Mouse (Mus musculus): ENCODE data around the gene Atp7b. TPM values are rescaled to one million over a fixed set of nuclear protein-coding genes. Genes with fewer than 3 reads are reported as not detected.

Atp7b gene
- total and polyA plus RNA-seq, 2 experiments from 2014 or later, result 2.4 to 6.3 TPM

DNA sequence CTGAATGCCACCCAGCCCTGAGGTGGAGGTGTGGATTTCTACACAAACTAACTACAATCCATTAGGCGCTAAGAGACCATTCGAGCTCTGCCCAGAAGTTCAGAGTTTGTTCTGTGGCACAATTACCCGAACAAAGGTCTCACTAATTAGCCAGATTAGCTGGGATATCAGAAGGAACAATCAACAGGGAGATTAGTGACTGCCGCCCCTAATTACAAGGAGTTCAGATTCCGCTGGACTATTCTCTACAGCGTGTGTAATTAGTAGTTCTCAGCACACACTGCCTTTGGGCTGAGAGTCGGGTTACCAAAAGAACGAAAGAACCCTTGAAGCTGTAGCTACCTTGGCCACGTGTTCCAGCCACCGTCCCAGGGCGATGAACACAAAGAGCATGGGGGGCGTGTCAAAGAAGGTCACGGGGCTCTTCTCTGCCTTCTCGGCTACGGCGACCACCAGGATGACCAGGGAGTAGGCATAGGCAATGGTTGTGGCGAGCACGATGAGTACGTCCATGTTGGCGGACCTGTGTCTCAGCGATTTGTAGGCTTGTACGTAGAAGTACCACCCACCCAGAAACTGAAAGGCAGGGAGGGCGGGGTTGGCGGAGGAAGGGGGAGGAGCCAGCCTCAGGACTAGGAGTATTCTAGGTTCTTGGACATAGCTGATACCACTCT lies 46.9 kb downstream of the Atp7b start:
- DNase-seq (ENCODE audit: low spot score), result no peak
- Histone ChIP-seq H3K27ac (no peak overlapping the region), H3K27me3 (ENCODE audit: insufficient read depth, low read length) (no peaks in the 10 kb centered on the region), H3K36me3 (ENCODE audit: insufficient read depth, low read length) (no peaks in the 10 kb centered on the region), H3K9ac (replicated peaks; ENCODE audit: low read length) (no peak overlapping the region), H3K9me3 (ENCODE audit: low read length) (no peaks in the 10 kb centered on the region), H3K4me2 (ENCODE audit: low read depth, low read length) (no peak overlapping the region), H3K4me1 (ENCODE audit: insufficient read depth, low read length) (no peaks in the 10 kb centered on the region), H3K4me3 (ENCODE audit: low read length) (no peak overlapping the region)
- ATAC-seq, result no peak
- no peak for TF ChIP-seq CTCF (IDR thresholded peaks at IDR 0.05; ENCODE audit: low read depth)
- WGBS, result 82% methylated on average over 24 of the region's 24 CpGs

GRCm38 (mm10) chr8:22009403-22009802 lies 50.7 kb downstream of the Atp7b start:
- no peak overlapping the region for H3K27ac ChIP-seq
- H3K9me3 ChIP-seq (ENCODE audit: low read length), result no peaks in the 10 kb centered on the region
- no peaks in the 10 kb centered on the region for H3K4me1 ChIP-seq (ENCODE audit: insufficient read depth, low read length)
- DNase-seq (ENCODE audit: low spot score) (no peak), ATAC-seq (no peak)
- no peak overlapping the region for H3K9ac ChIP-seq (replicated peaks; ENCODE audit: low read length)
- H3K27me3 ChIP-seq (ENCODE audit: insufficient read depth, low read length), result no peaks in the 10 kb centered on the region
- no peaks in the 10 kb centered on the region for H3K36me3 ChIP-seq (ENCODE audit: insufficient read depth, low read length)
- H3K4me3 ChIP-seq (ENCODE audit: low read length), result no peak overlapping the region
- no peak overlapping the region for H3K4me2 ChIP-seq (ENCODE audit: low read depth, low read length)
- WGBS, result 51% methylated on average over 3 of the region's 3 CpGs
- no peak for TF ChIP-seq CTCF (IDR thresholded peaks at IDR 0.05; ENCODE audit: low read depth)

DNA sequence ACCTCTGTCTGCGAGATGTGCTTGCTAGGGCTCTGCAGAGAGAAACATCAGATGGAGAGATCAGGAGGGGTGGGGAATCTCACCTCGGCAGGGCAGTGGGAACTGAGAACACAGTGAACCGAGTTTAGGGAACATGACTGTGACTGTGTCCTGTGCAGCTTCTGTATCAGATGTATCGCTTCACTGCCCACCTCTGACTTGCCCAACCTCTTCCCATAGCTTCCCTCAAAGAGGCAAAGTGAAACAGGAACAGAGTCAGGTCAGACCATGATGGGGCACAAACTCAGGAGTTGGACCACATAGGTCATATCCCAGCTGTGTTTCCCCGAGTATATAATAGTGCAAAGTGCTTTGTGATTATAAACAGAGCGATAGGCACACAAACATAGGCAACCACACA lies 53.7 kb downstream of the Atp7b start:
- ATAC-seq, result no peak
- WGBS, result 84% methylated on average over 6 of the region's 6 CpGs

GRCm38 (mm10) chr8:22004750-22005522 lies 55.2 kb downstream of the Atp7b start:
- H3K27me3 ChIP-seq (ENCODE audit: insufficient read depth, low read length), result no peaks in the 10 kb centered on the region
- no peak overlapping the region for H3K4me3 ChIP-seq (ENCODE audit: low read length)
- no peak for TF ChIP-seq CTCF (IDR thresholded peaks at IDR 0.05; ENCODE audit: low read depth)
- H3K9me3 ChIP-seq (ENCODE audit: low read length), result no peaks in the 10 kb centered on the region
- no peak overlapping the region for H3K27ac ChIP-seq
- DNase-seq (ENCODE audit: low spot score) (no peak), ATAC-seq (no peak)
- H3K4me1 ChIP-seq (ENCODE audit: insufficient read depth, low read length), result no peaks in the 10 kb centered on the region
- H3K4me2 ChIP-seq (ENCODE audit: low read depth, low read length), result no peak overlapping the region
- H3K36me3 ChIP-seq (ENCODE audit: insufficient read depth, low read length), result no peaks in the 10 kb centered on the region
- no peak overlapping the region for H3K9ac ChIP-seq (replicated peaks; ENCODE audit: low read length)
- 82% methylated on average over 14 of the region's 14 CpGs for WGBS

More for the DNA sequence above, 53.7 kb downstream of the Atp7b start:
- H3K4me2 ChIP-seq (ENCODE audit: low read depth, low read length), result no peak overlapping the region
- H3K27ac ChIP-seq, result no peak overlapping the region
- H3K9ac ChIP-seq (replicated peaks; ENCODE audit: low read length), result no peak overlapping the region
- H3K27me3 ChIP-seq (ENCODE audit: insufficient read depth, low read length), result no peaks in the 10 kb centered on the region
- no peak overlapping the region for H3K4me3 ChIP-seq (ENCODE audit: low read length)
- no peak for TF ChIP-seq CTCF (IDR thresholded peaks at IDR 0.05; ENCODE audit: low read depth)
- H3K9me3 ChIP-seq (ENCODE audit: low read length), result no peaks in the 10 kb centered on the region
- no peaks in the 10 kb centered on the region for H3K4me1 ChIP-seq (ENCODE audit: insufficient read depth, low read length)
- no peaks in the 10 kb centered on the region for H3K36me3 ChIP-seq (ENCODE audit: insufficient read depth, low read length)
- no peak for DNase-seq (ENCODE audit: low spot score)

DNA sequence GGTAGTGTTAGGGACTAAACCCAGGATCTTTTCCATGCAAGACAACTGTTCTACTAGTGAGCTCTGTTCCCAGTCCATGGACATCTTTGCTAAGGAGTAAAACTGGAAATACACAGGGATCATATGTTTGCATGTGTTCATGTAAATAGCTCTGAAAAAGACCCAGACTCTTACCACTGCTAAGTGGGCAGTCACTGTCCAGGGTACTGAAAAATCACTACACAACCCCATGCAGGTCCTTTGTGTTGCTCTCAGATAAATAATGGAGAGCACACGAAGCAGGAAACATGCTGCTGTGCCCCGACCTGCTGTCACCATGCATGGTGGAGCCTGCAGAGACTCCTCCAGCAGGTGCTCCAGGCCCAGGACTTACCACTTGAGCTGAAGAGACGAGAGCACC lies 64.9 kb downstream of the Atp7b start:
- Histone ChIP-seq H3K4me1 (ENCODE audit: insufficient read depth, low read length) (no peaks in the 10 kb centered on the region), H3K27ac (no peak overlapping the region), H3K4me2 (ENCODE audit: low read depth, low read length) (no peak overlapping the region), H3K36me3 (ENCODE audit: insufficient read depth, low read length) (no peaks in the 10 kb centered on the region), H3K27me3 (ENCODE audit: insufficient read depth, low read length) (no peaks in the 10 kb centered on the region), H3K9ac (replicated peaks; ENCODE audit: low read length) (no peak overlapping the region), H3K9me3 (ENCODE audit: low read length) (no peaks in the 10 kb centered on the region), H3K4me3 (ENCODE audit: low read length) (no peak overlapping the region)
- 53% methylated on average over 3 of the region's 3 CpGs for WGBS
- DNase-seq (ENCODE audit: low spot score), result no peak
- no peak for TF ChIP-seq CTCF (IDR thresholded peaks at IDR 0.05; ENCODE audit: low read depth)
- ATAC-seq, result no peak

- DNase-seq (ENCODE audit: low spot score), result peak; percentile 69
- Histone ChIP-seq H3K27me3 (ENCODE audit: insufficient read depth, low read length) (no peaks in the 10 kb centered on the region), H3K27ac (no peak overlapping the region), H3K4me1 (ENCODE audit: insufficient read depth, low read length) (no peaks in the 10 kb centered on the region), H3K4me2 (ENCODE audit: low read depth, low read length) (no peak overlapping the region), H3K9me3 (ENCODE audit: low read length) (no peaks in the 10 kb centered on the region), H3K9ac (replicated peaks; ENCODE audit: low read length) (no peak overlapping the region), H3K36me3 (ENCODE audit: insufficient read depth, low read length) (no peaks in the 10 kb centered on the region), H3K4me3 (ENCODE audit: low read length) (no peak overlapping the region)
- peak; percentile 87 for ATAC-seq
- peak; percentile 84 for TF ChIP-seq CTCF (IDR thresholded peaks at IDR 0.05; ENCODE audit: low read depth)
- WGBS, result 26% methylated on average over 6 of the region's 6 CpGs
Measured at GRCm38 (mm10) chr8:21992184-21992583, 67.9 kb downstream of the Atp7b start.
